Mouse (Mus musculus) cerebellum, adult 8-10 months (tissue): ENCODE results near the gene Neto2.

Source experiments
- DNase-seq: peaks from one replicate; pipeline ENCODE4 v3.0.0; 2022

Neto2 gene

DNA sequence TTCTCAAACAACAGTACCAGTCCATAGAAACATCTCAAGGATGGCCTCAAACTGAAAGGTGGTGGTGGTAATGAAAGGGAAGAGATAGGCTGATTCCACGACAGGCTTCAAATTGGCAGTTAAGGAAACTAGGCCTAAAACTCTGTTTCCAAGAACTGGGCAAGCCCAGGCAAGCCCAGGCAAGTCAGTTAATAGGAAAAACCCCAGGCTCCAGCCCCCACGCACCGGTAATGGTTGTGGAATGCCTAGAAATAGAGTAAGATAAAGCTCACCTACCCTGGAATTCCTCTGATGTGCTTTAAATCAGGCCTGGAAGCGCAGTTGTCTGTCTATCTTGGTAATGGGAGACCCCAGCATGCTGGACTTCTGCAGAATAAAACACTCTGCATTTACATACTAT, 98.0 kb downstream of the Neto2 start:
- DNase-seq, result no peak

DNA sequence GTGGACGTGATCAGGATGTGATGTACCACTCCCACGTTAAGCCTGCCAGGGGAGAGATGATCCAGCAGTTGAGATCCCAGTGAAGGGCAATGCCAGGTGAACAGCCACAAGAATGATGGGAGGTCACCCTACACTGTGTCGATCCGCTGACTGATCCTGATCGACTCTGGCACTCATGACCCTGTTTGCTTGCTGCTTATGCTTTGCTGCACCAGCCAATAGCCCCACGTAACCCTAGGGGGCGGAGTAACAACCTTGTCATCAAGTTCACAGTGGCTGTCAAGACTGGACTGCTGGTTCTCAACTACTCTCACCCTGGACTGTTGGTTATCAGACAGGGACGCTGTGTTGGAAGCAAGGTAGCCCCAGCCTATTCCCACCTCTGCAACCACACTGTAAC, 99.0 kb downstream of the Neto2 start:
- no peak for DNase-seq

DNA sequence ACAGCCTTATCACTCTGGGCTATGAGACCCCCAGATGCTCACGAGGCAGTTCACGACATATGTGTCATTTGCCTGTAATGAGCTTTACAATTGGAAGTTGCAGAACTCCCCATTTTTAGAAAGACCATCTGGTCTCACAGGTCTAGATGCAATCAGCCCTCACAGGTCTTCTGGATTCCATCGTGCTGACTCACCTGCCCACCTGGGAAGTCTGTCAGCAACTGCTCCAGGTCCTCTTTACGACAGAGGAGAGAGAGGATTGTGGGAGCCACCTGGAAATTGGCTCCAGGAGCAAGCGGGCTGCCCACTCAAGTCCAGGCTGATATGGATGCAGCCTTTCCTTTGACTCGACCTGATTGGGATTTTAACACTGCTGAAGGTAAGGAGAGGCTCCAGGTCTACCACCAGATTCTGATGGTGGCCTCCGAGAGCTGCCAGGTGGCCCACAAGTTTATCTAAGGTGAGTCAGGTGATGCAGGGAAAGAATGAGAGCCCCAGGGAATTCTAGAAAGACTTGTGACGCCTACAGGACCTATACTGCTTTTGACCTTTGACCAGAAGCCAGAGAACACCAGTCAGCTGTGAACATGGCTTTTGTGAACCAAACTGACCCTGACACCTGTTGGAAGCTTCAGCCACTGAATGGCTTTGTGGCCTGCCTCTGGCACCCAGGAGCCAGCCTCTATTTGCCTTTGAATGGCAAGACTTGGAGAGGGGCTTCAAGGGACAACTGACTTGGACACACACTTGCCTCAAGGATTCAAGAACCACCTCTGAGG, 103.1 kb downstream of the Neto2 start:
- DNase-seq, result no peak

DNA sequence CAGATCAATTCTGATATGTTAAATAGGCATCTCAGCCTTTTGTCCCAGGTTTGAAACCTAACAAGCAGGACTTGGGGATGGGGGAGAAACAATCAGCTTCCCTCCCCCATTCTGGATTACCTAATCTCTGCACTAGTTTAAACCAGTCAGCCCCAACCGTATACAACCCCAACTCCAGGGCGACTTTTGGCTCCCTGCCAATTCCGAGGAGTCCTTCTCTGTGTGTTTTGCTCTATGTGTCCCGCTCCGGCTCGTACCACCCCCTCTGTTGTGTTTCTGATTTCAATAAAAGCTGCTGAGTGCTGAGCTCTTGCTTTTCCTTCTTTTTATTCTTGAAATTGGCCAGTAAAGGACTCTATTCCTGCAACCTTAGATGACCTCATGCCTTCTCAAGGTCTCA, 105.3 kb downstream of the Neto2 start:
- no peak for DNase-seq

DNA sequence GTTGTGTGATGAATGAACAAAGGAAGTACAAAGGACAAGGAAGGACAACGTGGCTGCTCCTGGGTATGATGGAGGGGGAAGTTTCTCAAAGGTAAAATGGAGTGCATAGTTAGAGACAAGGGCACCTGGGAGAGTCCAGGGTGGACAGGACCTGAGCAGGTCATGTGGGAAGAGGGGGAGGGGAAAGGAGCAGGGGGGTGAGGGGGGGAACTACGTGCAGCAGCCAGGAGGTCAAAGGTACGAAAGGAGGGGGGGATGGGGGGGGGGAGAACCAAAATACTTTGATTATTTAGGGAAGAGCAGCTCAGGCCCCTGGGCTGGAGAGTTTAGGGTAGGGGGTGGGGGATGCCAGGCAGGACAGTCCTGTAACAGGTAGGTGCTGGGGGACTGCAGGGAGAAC, 105.7 kb downstream of the Neto2 start:
- no peak for DNase-seq

DNA sequence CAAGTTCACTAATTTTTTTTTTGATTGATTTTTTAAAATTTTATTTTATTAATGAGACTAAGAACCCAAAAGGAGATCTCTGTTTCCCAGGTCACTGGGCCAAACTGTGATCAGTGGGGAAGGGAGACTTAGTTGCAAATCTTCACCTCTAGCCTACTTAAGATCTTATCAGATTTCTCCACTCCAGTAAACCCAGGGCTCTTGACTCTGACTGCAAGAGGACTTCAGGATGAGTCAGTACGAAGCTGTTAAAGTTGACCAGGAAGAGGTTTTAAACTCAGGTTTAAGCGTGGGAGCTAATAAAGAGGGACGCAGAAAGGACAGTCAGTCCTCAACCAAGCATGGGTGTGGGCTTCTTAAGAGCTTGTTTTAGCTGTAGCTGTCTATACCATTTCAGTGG, 107.4 kb downstream of the Neto2 start:
- DNase-seq, result no peak

DNA sequence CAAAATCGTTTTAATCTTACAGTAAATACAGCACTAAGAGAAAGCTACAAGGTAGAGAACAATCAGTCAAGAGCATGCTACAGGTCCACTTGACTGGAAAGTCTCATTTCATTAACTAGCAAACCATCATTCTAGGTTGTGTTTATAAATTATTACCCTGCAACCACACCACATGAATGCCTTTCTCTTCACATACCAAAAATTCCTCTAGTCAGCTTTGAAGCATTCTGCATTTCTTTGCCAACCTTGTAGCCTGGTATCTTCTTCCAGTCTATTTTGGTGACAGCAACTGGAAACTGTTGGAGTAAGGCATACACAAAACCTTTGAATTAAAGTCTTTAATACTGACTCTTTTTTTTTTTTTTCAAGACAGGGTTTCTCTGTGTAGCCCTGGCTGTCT, 109.2 kb downstream of the Neto2 start:
- no peak for DNase-seq

DNA sequence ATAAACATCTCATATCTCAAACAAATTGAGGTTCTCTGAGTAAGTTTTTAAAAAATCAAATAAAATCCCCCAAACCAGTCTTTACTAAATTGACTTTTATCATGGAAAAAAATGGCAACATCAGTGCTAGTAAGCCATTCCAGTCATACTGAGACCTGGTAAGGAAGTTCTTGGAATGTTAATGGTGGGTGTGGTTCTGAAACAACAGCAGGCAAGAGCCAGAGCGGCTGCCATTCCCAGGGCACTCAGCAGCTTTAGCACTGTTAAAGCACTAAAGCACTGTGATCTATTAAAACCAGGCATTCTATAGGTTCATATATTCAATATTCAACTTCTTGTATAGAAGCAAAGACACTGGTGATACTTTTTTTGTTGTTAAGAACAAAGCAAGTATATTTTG, 110.5 kb downstream of the Neto2 start:
- DNase-seq, result no peak

DNA sequence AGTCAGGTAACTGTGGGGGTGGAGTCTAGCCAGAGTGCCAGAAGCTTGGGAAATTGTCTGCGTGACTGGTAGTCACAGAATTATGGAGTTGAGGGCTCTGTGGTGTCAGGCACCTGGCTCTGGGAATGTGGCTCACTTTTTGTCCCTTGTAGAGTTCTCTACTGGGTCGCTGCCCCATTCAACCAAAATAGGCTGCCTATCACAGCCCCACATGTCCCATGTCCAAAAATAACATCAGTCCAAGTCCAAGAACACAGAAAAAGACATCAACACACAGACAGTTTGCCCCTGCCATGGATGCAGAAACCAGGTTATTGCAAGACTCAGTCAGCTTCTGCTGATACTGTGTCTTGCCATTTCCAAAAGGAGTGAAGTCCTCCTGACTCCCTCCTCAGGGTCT, 112.1 kb downstream of the Neto2 start:
- DNase-seq, result no peak
